Mouse (Mus musculus) limb, embryonic 10.5 days (tissue): ENCODE measurements around the gene Smc6. TPM values are rescaled to one million over a fixed set of nuclear protein-coding genes. Genes with fewer than 3 reads are reported as not detected.

Experiments used
- DNase-seq: peaks from one replicate; pipeline ENCODE4 v3.0.0-alpha.2; 2017; ENCODE audit warnings: low spot score
- H3K27ac ChIP-seq: fragments of 300-500 bp; sonication (generic); 2 replicates; pipeline ENCODE4 v1.5.1; 2016; ENCODE audit warnings: mild to moderate bottlenecking
- H3K27me3 ChIP-seq: fragments of 300-500 bp; sonication (generic); 2 replicates; pipeline ENCODE4 v1.6.1; 2016; ENCODE audit warnings: low read depth, mild to moderate bottlenecking; ENCODE audit not compliant: poor library complexity, severe bottlenecking
- H3K36me3 ChIP-seq: fragments of 300-500 bp; sonication (generic); 2 replicates; pipeline ENCODE4 v1.6.1; 2016; ENCODE audit warnings: mild to moderate bottlenecking, moderate library complexity
- H3K4me1 ChIP-seq: fragments of 300-500 bp; sonication (generic); 2 replicates; pipeline ENCODE4 v1.6.1; 2016
- H3K4me3 ChIP-seq: fragments of 300-500 bp; sonication (generic); 2 replicates; pipeline ENCODE4 v1.5.1; 2016; ENCODE audit warnings: mild to moderate bottlenecking, moderate library complexity
- H3K9me3 ChIP-seq: fragments of 300-500 bp; sonication (generic); replicated peaks from 2 replicates; pipeline ENCODE4 v1.6.1; 2016; ENCODE audit warnings: mild to moderate bottlenecking
- WGBS: fragments of 180-500 bp; shearing (Covaris S2); methylation state at CpG from one replicate; pipeline ENCODE4 v1.1.7; 2016; 5-methylcytosine and 5-hydroxymethylcytosine counted together
- polyA plus RNA-seq: library from polyadenylated mRNA; unstranded; fragments of >200 nt; fragmentation: Nextera tagmentation; extraction: Ambion mirVana; gene quantifications from 2 replicates; pipeline ENCODE4 v1.2.1, GENCODE M21; 2016

The Smc6 gene
- 137 and 143 TPM in 2 replicates for polyA plus RNA-seq

DNA sequence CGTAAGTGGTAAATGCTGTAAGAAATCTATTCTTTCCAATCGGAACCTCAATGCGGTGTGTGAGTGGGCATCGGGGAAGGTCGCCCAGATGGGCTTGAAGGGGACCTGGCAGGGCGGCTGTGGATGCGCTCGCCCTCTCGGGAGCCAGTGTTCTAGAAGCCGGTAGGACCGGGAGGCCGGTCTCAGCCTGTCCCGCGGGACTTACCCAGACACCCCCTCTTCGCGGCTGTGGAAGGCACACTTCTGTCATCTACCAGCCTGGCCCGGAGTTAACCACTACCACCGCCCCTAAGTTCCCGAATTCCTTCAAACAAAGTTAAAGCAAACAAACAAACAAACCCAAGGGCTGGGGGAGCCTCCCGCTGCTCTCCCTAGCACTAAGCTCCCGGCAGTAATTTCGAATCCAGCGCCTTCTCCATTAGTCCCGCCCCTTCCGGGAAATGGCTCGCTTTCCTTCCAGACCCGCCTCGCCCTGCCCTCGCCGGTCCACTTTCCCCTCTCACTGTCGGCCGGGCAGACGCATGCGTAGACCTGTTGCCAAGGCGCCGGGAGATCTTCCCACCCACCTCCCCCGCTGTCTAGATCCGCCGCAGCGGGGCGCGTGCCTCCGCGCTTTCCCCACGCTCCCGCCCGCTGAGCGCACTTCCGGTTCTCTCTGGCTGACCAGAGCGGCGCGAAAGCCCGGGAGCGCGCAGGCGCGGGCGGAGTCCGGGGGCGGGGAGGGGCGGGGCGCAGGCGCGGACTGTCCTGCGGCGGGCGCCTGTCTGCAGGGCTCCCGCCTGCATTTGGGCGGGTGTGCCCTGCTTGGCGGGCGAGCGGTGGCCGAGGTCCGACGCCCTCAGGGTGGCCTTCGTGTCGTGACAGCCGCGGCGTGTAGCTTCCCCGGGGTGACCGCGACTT lies at the start of gene Smc6, which contains the start of gene Gen1:
Gene Smc6, plus strand, starts transcription at position 505 of the 900 bp plus-strand sequence.
Gene Gen1, minus strand, starts transcription at position 420 of the 900 bp plus-strand sequence.
- H3K27me3 ChIP-seq = no peaks in the 10 kb centered on the region
- peak within 1 kb of the TSS; percentile 92 for H3K4me3 ChIP-seq
- H3K27ac ChIP-seq = peak within 1 kb of the TSS; percentile 98
- no peaks in the 10 kb centered on the region for H3K9me3 ChIP-seq
- H3K36me3 ChIP-seq = peaks cover 4% of the 10 kb centered on the region; the same call in 1 of the 2 replicates
- under 1% methylated on average over 83 of the region's 83 CpGs for WGBS
- peak; percentile 97 for DNase-seq
- peaks cover 30% of the 10 kb centered on the region for H3K4me1 ChIP-seq

DNA sequence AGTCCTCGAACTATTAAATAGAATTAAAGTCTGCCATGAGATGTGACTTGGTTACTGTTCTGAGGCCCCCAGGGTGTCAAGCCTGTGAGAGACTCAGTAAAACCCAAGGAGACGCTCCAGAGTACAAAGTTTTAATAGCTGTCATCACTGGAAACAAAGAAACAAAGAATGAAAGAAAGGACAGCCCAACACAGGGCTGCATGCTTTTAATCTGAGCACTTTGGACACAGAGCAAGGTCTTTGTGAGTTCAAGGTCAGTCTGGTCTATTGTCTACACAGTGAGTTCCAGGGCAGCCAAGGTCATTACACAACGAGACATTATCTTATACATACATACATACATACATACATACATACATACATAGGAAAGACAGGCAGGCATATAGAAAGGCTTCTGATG lies 49.2 kb upstream of the Smc6 start:
- H3K36me3 ChIP-seq = no peaks in the 10 kb centered on the region
- H3K27ac ChIP-seq = no peak overlapping the region
- H3K27me3 ChIP-seq = no peaks in the 10 kb centered on the region
- DNase-seq = no peak
- no peaks in the 10 kb centered on the region for H3K9me3 ChIP-seq
- no peak overlapping the region for H3K4me3 ChIP-seq
- WGBS = 91% methylated on average over 3 of the region's 3 CpGs
- peaks cover 25% of the 10 kb centered on the region for H3K4me1 ChIP-seq

- DNase-seq = no peak
- H3K36me3 ChIP-seq = no peaks in the 10 kb centered on the region
- no peaks in the 10 kb centered on the region for H3K27me3 ChIP-seq
- no peaks in the 10 kb centered on the region for H3K9me3 ChIP-seq
- 45% methylated on average over 7 of the region's 7 CpGs for WGBS
- no peak overlapping the region for H3K4me3 ChIP-seq
- H3K4me1 ChIP-seq = peaks cover 37% of the 10 kb centered on the region
- no peak overlapping the region for H3K27ac ChIP-seq
Observed at GRCm38 (mm10) chr12:11217726-11218250, 47.9 kb upstream of the Smc6 start.

DNA sequence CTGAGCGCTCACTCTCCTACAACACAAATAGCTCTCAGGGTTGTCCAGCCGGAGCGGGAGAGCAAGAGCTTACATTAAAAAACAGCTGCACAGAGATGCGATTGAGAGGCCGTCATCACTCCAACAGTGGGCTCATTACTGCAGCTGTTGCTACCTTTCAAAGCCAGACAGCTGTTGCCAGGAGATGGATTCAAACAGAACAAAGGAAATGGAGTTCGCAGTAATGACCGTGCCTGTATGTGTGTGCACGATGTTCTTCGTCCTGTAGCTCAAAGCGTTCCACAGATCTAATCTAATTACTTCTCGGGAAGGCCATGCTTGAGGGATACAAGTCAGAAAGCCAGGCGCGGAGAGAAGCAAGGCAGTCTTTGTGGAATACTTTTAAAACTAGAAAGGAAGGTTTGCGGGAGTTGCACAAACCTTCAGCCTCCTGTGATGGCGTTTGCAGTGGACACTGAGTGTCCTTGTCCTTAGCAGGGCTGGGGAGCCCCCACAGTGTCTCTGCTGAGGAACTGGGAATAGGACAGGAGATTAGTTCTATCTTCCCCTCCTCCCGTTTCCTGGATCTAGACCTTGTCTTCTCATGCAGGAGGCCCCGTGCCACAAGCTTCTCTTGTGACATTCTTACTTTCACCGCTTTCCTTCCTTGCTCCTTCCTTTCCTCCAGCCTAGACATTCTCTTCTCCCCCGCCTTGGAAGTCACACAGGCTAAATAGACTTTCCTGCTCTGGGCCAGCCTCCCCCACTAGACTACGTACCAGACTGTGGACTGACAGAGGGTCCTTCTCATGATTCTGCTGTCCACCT lies 44.0 kb upstream of the Smc6 start:
- WGBS = 46% methylated on average over 20 of the region's 20 CpGs
- Histone ChIP-seq H3K27me3 (no peaks in the 10 kb centered on the region), H3K4me3 (no peak overlapping the region; the same call in 1 of the 2 replicates), H3K4me1 (peaks cover 44% of the 10 kb centered on the region), H3K36me3 (no peaks in the 10 kb centered on the region), H3K9me3 (no peaks in the 10 kb centered on the region), H3K27ac (peak overlapping the region; percentile 88)
- peak; percentile 79 for DNase-seq

DNA sequence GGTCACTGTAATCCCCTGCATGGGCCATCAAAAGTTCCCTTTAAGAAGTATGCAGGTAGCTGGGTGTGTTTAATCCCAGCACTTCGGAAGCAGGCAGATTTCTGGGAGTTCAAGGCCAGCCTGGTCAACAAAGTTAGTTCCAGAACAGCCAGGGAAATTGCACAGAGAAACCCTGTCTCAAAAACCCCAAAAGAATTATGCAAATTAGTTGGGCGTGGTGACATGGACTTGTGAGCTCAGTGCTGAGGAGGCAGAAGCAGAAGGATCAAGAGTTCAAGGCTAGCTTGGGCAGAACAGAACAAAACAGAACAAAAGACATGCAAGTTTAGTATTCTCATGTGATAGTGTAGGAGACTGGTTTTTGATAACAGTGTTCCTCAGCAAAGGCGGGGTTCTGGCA lies 43.1 kb upstream of the Smc6 start:
- Histone ChIP-seq H3K27ac (peak overlapping the region; percentile 88), H3K4me1 (peaks cover 41% of the 10 kb centered on the region), H3K36me3 (no peaks in the 10 kb centered on the region), H3K4me3 (no peak overlapping the region), H3K9me3 (no peaks in the 10 kb centered on the region), H3K27me3 (no peaks in the 10 kb centered on the region)
- 71% methylated on average over 3 of the region's 3 CpGs for WGBS
- no peak for DNase-seq

DNA sequence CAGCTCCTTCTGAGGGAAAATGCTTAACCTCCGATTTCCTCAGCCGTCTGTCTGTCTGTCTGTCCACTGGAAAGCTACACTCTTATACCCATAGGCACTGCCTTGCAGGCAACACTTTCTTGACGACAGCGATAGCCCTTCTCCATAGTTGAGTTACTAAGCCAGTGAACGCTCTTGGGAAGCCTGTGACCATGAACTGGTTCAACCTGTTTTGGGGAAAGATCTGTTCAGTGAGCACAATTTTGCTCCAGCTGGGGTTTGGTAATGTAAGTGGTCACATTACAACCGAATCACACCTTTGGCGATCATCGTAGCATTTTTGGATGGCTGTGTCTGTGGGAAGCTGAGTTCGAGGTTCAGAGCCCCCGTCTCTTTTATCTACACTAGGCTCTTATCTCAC lies 42.6 kb upstream of the Smc6 start:
- no peak for DNase-seq
- Histone ChIP-seq H3K4me3 (no peak overlapping the region), H3K36me3 (no peaks in the 10 kb centered on the region), H3K9me3 (no peaks in the 10 kb centered on the region), H3K27me3 (no peaks in the 10 kb centered on the region), H3K27ac (0 out of 2 replicates have a peak overlapping the region, but pooled peaks have one; percentile 88), H3K4me1 (peaks cover 36% of the 10 kb centered on the region)
- WGBS = 87% methylated on average over 10 of the region's 10 CpGs

DNA sequence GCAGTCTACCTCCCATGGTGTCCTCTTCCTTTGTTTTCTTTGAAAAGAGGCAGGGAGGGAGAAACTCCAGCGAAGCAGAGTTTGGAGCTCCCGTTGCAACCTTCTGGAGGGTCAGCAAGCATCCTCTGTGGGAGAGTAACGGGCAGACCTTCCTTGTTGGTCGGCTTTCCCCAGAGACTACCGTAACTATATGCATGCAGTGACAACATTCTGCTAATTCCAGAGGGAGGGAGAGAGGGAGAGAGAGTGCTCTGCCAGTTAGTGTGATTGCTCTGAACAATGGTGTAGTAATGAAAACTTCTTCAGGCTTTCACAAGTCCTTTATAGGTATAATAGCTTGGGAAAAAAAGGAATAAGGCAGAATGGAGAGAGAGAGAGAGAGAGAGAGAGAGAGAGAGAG lies 41.0 kb upstream of the Smc6 start:
- H3K9me3 ChIP-seq = no peaks in the 10 kb centered on the region
- no peaks in the 10 kb centered on the region for H3K27me3 ChIP-seq
- no peak for DNase-seq
- 12% methylated on average over 5 of the region's 5 CpGs for WGBS
- H3K27ac ChIP-seq = 0 out of 2 replicates have a peak overlapping the region, but pooled peaks have one; percentile 50
- H3K4me1 ChIP-seq = peaks cover 27% of the 10 kb centered on the region
- no peak overlapping the region for H3K4me3 ChIP-seq
- no peaks in the 10 kb centered on the region for H3K36me3 ChIP-seq

GRCm38 (mm10) chr12:11226123-11226522 lies 39.6 kb upstream of the Smc6 start:
- H3K9me3 ChIP-seq = no peaks in the 10 kb centered on the region
- no peak for DNase-seq
- H3K27me3 ChIP-seq = no peaks in the 10 kb centered on the region
- 31% methylated on average over 1 of the region's 1 CpGs for WGBS
- H3K4me3 ChIP-seq = no peak overlapping the region
- H3K36me3 ChIP-seq = no peaks in the 10 kb centered on the region
- no peak overlapping the region for H3K27ac ChIP-seq
- peaks cover 22% of the 10 kb centered on the region for H3K4me1 ChIP-seq

DNA sequence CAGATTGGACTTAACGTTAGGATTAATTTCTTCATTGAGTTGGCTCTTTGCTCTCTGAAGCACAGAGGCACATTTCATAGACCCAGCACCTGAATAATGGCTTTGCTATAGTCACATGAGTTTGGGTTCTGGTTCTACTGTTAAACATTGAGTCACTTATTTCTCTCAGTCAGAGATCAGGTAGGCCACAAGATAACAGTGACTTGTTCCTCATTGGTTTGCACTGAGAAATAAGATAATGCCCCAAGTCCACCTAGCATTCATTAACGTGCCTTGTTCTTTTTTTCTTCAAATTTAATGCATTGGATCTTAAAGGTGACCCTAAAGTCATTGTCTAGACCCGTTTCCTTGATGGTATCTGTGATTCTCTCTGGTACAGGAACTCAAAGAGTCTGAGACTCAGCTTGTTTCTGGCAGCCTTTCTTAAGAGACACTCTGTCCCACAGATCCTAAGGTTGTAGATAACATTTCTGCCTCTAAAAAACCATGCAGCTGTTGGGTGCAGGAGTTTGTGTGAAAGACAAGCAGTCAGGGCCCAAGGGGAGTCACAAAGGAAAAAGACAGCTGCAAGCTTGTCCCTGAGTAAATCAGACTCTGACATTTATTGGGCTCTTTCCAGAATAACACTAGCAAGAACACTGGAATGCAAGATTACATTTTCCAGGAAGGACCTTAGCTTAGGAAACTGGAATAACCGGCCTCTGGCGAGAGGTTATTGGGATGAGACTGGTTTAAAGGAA lies 39.0 kb upstream of the Smc6 start:
- no peaks in the 10 kb centered on the region for H3K27me3 ChIP-seq
- WGBS = 64% methylated on average over 5 of the region's 5 CpGs
- peaks cover 17% of the 10 kb centered on the region for H3K4me1 ChIP-seq
- H3K36me3 ChIP-seq = no peaks in the 10 kb centered on the region
- H3K9me3 ChIP-seq = no peaks in the 10 kb centered on the region
- H3K4me3 ChIP-seq = no peak overlapping the region
- DNase-seq = no peak
- H3K27ac ChIP-seq = no peak overlapping the region

- Histone ChIP-seq H3K4me3 (no peak overlapping the region), H3K27ac (no peak overlapping the region), H3K36me3 (no peaks in the 10 kb centered on the region), H3K27me3 (no peaks in the 10 kb centered on the region), H3K4me1 (no peaks in the 10 kb centered on the region), H3K9me3 (no peaks in the 10 kb centered on the region)
- DNase-seq = no peak
- 86% methylated on average over 2 of the region's 2 CpGs for WGBS
Observed at GRCm38 (mm10) chr12:11230267-11230666, 35.4 kb upstream of the Smc6 start.

- Histone ChIP-seq H3K4me3 (no peak overlapping the region), H3K27ac (no peak overlapping the region), H3K27me3 (no peaks in the 10 kb centered on the region), H3K36me3 (peaks cover 26% of the 10 kb centered on the region), H3K9me3 (no peaks in the 10 kb centered on the region), H3K4me1 (no peaks in the 10 kb centered on the region)
- 91% methylated on average over 2 of the region's 2 CpGs for WGBS
- no peak for DNase-seq
Observed at GRCm38 (mm10) chr12:11235996-11236395, 29.7 kb upstream of the Smc6 start.

- Histone ChIP-seq H3K27me3 (no peaks in the 10 kb centered on the region), H3K4me1 (no peaks in the 10 kb centered on the region), H3K27ac (no peak overlapping the region), H3K36me3 (peaks cover 79% of the 10 kb centered on the region), H3K4me3 (no peak overlapping the region), H3K9me3 (no peaks in the 10 kb centered on the region)
- DNase-seq = no peak
- 98% methylated on average over 1 of the region's 1 CpGs for WGBS
Observed at GRCm38 (mm10) chr12:11247460-11247859, 18.2 kb upstream of the Smc6 start.
